Mouse (Mus musculus) stomach, postnatal 0 days (tissue): ENCODE results near the gene Cwc22.

Experiments used
- CTCF ChIP-seq: IDR thresholded peaks from 2 replicates; pipeline ENCODE4 v1.5.1; 2016; ENCODE audit warnings: antibody characterized with exemption, low read depth, mild to moderate bottlenecking, moderate library complexity
- EP300 ChIP-seq: optimal IDR thresholded peaks from 2 replicates; pipeline ENCODE3; 2016; ENCODE audit warnings: antibody characterized with exemption

DNA sequence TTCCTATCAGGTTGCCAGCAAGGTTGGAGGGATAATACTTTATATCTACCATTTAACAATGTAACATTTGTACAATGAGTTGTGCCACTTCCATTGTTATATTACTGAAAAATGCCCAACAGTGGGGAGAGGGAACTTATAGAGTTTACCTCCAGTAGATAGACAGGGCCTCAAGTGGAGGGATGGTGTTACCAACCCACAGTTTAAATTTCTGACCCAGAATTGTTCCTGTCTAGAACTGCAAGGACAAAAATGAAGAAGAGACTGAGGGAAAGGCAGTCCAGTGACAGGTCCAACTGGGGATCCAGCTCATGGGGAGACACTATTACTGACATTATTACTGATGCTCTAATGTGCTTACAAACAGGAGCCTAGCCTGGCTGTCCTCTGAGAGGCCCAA, 72.4 kb downstream of the Cwc22 start:
- no peak for TF ChIP-seq CTCF
- TF ChIP-seq EP300, result no peak
